Mouse (Mus musculus): ENCODE measurements around the gene Kitl.
A peak's percentile ranks its signal among the peaks of the same experiment; 100 is the strongest.

The Kitl gene

DNA sequence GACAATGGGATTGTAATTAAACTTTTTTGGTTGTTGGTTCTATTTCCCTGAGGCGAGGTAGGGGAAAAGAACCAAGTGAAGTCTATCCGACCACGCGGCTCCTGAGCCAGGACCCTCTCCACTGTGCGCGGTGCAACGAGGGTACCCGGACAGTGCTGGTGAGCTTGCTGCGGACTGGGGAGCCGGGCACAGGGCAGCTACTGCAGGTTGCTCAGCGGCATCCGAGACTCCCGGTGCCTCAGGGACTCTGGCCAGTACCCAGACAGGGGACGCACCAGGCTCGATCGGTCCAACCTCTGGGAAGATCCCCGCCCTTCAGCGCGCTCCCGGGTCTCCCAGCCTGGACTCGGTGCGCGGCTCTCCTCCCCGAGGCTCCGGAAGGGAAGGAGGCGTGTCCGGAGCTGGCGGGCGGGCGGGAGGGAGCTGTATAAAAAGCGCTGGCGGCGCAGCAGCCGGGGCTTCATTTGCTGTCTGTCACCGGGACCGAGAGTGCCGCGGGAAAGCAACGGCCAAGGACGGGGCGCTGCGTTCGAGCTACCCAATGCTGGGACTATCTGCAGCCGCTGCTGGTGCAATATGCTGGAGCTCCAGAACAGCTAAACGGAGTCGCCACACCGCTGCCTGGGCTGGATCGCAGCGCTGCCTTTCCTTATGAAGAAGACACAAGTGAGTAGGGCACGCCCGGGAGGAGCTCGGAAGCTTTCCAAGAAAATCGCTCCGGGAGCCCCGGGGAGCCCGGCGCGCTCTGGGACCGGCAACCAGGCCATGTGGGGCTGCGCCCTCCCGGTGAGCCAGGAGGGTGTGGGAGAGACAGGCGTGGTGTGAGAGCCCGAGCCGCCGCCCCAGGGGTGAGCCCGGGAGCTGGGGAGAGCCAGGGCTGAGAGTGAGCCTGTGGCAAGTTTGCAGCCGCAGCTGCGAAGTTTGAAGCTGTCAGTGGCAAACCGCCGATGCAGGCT is at the start of gene Kitl:
Gene Kitl, plus strand, starts transcription at position 261 of the 956 bp plus-strand sequence.
- peak; percentile 22 for DNase-seq

DNA sequence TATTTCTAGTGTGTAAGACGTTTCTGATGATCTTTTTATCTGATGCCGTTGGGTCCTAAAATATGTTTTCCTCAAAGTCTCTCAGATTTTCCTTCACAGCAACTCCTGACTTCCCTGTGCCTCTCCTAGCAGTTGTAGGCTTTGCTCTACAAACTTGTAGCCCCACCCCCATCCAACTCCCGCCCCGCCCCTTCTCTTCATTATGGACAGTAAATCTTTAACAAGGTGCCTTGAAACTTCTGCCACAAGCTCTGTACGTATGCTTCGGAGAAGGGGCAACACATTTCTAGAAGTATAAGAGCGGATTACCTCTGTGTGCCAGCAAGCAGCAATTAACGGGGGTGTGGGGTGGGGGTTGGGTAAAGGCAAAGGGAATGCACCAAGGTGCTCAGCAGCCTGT is 42.6 kb upstream of the Kitl start:
- no peak for DNase-seq

DNA sequence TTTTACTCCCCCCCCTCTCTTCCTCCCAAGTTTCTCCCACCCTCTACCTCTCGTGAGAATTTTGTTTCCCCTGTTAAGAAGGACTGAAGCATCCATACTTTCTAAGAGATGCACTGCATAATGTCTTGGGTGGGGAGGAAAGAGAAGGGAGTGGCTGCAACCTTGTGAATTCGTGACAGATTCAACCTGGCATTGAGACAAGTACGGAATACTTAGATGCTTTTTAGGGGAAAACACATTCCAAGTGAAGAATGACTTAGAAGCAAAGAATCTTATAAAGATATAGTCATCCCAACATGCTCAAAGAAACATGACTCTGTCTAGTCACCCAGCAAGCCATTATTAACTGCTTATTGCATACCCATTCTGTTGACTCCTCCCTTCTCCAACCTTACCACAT is 35.3 kb upstream of the Kitl start:
- no peak for DNase-seq

GRCm38 (mm10) chr10:99980916-99981315 is 34.5 kb upstream of the Kitl start:
- DNase-seq: no peak

DNA sequence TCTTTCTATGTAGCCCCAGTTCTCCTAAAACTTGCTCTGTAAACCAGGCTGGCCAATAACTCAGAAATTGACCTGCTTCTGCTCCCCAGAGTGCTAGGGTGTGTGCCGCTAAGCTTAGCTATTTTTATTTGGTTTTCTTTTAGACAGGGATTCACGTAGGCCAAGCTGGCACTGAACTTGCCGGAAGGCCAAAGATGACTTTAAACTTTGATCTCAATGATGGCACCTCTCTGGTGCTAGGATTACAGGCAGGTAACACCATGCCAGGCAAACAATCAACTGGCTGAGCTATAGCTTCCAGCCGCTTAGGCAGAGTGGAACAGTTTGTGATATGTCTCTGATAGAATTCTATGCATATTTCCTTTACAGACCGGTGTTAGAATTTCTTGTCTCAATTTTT is 33.5 kb upstream of the Kitl start:
- DNase-seq: no peak

GRCm38 (mm10) chr10:99986745-99987144 is 28.7 kb upstream of the Kitl start:
- no peak for DNase-seq

DNA sequence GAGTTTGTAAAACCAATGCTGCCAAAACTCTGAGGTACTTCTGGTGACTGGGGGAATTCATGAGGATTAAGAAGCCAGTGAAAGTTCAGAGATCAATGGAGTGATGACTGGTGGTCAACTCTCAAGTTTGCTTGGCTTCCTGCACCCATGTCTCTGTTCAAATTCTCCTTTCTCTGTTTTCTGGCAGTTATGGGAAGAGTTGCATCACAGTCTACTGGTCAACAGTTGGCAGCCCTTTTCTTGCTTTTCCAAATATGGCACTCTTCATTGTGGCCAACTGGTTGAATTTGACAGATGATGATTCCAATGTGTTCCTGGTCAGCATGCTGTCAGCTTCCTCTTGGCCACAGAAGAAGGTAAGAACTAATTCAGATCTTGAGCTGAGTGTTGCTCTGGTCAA is 25.7 kb upstream of the Kitl start:
- no peak for DNase-seq

- no peak for DNase-seq
Measured at GRCm38 (mm10) chr10:99992121-99992520, 23.3 kb upstream of the Kitl start.

GRCm38 (mm10) chr10:100001452-100001851 is 14.0 kb upstream of the Kitl start:
- DNase-seq: no peak

GRCm38 (mm10) chr10:100003797-100004196 is 11.6 kb upstream of the Kitl start:
- no peak for DNase-seq

DNA sequence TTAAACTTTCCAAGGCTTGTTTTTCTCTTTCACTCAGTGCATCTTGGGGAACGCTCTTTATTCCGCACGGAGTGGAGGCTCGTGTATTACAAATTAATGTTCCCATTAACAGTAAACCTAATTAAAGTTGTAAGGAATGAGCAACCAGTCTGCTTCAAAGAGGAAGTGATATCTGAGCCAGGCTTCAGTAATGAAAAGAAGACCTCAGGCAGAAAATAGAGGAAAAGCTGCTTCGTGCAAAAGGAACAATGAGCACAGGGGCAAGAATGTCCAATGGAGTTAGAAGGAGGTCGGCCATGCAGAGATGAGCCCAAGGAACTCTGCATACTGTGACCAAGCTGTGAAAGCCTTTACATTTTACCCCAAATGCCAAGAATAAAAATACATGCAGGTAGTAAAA is 5.7 kb upstream of the Kitl start:
- no peak for DNase-seq

DNA sequence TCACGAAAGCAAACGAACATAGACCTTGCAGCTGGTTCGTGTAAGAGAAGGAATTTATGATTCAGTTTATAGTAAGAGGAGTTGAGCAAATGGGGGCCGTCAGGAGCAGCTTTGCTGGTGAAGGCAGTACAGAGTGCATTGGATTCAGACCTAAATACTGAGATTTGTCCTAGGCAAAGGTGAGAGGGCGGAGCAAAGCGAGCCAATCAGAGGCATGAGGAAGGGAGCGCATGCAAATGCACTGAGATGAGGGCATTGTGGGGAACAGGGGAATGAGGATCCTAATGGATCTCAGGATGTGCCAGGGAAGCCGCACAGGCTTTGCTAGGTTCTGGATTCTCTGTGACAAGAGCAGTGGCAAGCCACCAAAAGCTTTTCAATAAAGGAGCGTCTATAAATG is 5.1 kb upstream of the Kitl start:
- DNase-seq: no peak

DNA sequence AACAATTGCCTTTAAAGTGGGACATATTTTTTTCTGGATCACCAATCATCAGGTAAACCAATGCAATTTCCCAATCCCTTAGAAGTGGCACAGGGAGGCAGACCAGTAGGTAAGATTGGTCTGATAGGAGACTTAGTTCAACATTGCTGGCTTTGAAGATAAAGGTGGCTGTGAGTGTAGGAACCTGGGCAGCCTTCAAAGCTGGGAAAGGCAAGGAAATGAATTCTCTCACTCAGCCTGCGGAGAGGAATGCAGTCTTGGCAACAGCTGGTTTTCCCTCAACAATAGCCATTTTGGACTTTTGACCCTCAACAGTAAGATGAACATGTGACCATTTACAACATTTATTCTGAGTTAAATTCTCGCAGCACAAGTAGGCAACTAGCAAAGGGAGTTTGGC is 1.3 kb upstream of the Kitl start:
- no peak for DNase-seq

- DNase-seq: peak; percentile 60
Measured at GRCm38 (mm10) chr10:100016326-100016709, 888 bp downstream of the Kitl start.

GRCm38 (mm10) chr10:100016941-100017770 is 1.7 kb downstream of the Kitl start:
- no peak for DNase-seq

DNA sequence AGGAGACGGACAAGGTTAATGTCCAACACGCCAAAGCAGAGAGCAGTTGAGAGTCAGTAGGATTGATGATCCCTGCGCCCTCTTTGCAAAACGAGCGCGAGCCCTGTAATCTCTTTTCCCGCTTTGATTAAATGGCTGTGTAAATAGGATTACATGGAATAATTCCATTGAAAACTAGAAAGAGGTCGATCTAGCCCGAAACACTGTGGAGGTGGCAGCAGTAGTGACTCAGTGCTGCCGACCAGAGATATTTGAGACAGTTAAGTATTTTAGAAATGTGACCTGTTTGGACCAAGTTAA is 2.3 kb downstream of the Kitl start:
- no peak for DNase-seq

DNA sequence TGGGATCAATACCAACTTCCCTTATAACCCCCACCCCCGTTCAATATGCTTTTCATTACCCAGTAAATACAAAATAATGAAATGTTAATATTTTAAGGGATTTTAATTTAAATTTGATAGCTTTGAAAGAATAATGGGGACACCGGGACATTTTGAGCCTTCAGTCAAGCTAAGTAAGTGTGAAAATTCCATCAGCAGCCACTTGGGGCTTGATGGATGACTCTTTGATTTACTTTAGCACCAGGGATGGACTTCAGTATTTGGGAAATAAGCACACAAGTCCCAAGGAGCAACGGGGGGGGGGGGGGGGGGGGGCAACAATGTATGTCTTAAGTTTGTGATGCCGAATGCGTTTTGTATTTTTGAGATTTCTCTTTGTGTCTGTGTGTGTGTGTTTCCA is 3.1 kb downstream of the Kitl start:
- no peak for DNase-seq

GRCm38 (mm10) chr10:100019246-100020195 is 4.1 kb downstream of the Kitl start:
- no peak for DNase-seq

- no peak for DNase-seq
Measured at GRCm38 (mm10) chr10:100022090-100022834, 6.8 kb downstream of the Kitl start.

- DNase-seq: no peak
Measured at GRCm38 (mm10) chr10:100022835-100023093, 7.3 kb downstream of the Kitl start.

DNA sequence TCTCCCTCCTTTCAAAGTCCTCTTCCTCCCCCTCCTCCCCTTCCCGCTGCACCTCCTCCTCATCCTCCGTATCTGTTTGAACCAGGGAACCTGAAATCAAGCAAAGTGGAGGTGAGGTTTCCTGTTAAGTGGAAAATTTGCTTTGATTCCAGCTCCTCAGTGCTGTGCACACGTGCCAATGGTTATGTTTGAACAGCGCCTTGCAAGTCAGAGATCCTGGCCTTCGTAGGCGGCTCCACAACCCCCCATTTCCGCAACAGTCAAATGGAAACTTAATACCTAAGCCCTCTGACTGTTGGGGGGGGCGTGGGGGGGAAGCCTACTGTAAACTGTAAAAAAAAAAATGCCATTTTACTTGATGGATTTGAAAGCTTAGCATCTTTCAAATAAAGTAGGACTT is 10.2 kb downstream of the Kitl start:
- no peak for DNase-seq

GRCm38 (mm10) chr10:100026778-100027177 is 11.3 kb downstream of the Kitl start:
- DNase-seq: no peak

- no peak for DNase-seq
Measured at GRCm38 (mm10) chr10:100030385-100030784, 15.0 kb downstream of the Kitl start.
